Mouse (Mus musculus) bone marrow macrophage, adult 2 months (primary cell): ENCODE results near the gene Gm10577.

Source experiments
- CTCF ChIP-seq: IDR thresholded peaks from 2 replicates; pipeline ENCODE4 v1.5.1; 2012; ENCODE audit warnings: low read depth, mild to moderate bottlenecking, low read length, moderate library complexity
- POLR2A ChIP-seq: IDR thresholded peaks from 2 replicates; pipeline ENCODE4 v1.6.1; 2012; ENCODE audit warnings: mild to moderate bottlenecking, low read depth, low read length, borderline replicate concordance

GRCm38 (mm10) chr4:101008362-101008769 lies 12.1 kb downstream of the Gm10577 start:
- no peak for TF ChIP-seq CTCF
- no peak for TF ChIP-seq POLR2A
